Mouse (Mus musculus): Measurements from ENCODE around the gene S100a4.

DNA sequence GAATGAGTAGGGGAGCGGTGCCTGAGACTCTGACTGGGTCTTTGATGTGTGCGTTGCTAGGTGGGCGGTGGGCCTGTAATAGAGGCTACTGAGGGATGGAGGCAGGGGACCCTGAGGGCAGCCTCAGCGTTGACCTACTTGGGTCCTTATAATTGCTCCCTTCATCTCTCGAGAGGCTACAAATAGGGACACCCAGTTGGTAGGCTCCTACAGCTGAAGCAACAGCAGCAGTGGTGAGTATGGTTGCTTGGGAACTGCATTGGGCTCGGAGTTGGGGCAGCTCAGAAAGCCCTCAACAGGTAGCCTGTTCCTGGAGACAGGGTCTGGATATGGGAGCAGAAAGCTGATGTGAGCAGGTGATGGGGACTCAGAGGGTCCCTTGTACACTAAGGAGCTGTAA is 3.5 kb upstream of the S100a4 start:
- no peak for TF ChIP-seq CTCF (IDR thresholded peaks at IDR 0.05; ENCODE audit: borderline replicate concordance, extremely low read depth, insufficient read depth, insufficient read length)
- TF ChIP-seq POLR2A (IDR thresholded peaks at IDR 0.05; ENCODE audit: borderline replicate concordance, extremely low read depth, insufficient read depth, insufficient read length, poor library complexity, severe bottlenecking): no peak
